Mouse (Mus musculus) kidney, postnatal 36 days (tissue): Measurements from ENCODE around the gene Cryab.

Source experiments
- DNase-seq, 2 experiments: peaks; one replicate each; pipeline ENCODE4 v3.0.0; 2021 to 2022; ENCODE audit warnings: mixed read lengths in 2 of 2

The Cryab gene

DNA sequence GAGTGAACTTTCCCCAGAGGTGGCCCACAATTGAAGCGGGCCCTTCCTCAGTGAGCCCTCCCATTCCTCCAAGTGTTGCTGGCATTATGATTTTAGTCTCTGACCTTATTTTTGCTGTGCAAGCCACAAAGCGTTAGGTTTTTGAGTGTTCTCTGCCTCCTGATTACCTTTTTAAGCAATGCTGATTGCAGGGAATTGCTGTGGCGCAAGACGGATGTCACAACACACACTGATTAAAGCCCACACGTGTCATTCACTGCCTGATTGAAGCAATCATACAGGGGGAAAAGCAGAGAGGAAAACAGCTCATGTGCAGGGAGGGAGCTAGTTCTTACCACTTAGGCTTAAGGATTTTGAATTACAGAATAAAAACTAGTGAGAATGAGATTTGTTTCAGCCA, 47.2 kb downstream of the Cryab start:
- no peak for DNase-seq

DNA sequence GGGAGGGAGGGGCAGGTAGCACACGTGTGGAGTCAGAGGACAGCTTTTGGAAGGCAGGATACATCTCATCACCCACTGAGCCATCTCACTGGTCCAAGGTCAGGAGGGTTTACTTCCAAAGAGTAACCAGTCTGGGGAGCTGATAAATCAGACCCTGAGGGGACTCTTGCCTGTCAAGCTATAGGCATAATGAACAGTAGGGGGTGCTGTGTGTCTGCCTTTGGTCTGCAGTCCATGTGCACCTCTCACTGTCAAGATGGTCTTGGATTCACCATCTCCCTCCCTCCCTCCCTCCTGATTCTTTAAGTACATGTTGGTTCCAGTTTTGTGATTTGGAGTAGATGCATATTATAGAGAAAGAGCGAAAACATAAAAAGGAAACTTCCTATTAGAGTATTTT, 49.9 kb downstream of the Cryab start:
- peak; percentile 67 to 72 for DNase-seq

DNA sequence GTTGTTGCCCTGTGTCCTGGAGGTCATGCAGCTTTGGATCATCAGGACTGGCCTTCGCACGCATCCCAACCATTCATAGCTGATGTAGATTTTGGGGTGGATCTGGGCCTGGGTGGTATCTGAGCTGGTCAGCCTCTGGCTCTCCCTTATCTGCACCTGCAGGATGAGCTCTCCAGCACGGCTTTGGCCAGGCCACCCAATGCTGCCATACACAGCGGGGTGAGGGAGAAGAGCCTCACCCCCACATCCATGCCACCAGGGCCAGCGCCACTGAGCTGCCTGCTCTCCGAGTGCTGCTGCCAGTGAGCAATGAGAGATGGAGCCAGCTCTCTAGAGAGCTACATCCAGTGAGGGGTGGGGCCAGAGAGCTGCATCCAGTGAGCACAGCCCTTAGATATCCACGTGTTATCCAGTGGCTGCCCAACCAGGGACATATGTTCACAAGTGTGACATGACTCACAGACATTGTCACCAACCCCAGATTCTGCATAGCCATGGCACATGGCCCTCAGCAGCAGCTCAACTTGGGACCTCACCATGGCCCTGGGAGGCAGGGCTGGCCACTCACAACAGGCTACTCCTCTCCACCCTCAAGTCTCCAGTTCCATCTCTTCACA, 52.0 kb downstream of the Cryab start:
- no peak for DNase-seq
